Mouse (Mus musculus) frontal cortex, adult 2 months (tissue): ENCODE measurements around the gene Rplp2. TPM values are rescaled to one million over a fixed set of nuclear protein-coding genes. Genes with fewer than 3 reads are reported as not detected.

Source experiments
- DNase-seq, 2 experiments: peaks; one replicate each; pipeline ENCODE4 v3.0.0; 2022; ENCODE audit warnings: low spot score in 1 of 2; ENCODE audit errors: extremely low spot score in 1 of 2
- polyA plus RNA-seq: library from polyadenylated mRNA; depleted of rRNA; stranded (reverse); fragments of >200 nt; gene quantifications from 2 replicates; pipeline ENCODE4 v1.2.3, GENCODE M21; 2012

The Rplp2 gene
- polyA plus RNA-seq, 1 experiment: 556 TPM

DNA sequence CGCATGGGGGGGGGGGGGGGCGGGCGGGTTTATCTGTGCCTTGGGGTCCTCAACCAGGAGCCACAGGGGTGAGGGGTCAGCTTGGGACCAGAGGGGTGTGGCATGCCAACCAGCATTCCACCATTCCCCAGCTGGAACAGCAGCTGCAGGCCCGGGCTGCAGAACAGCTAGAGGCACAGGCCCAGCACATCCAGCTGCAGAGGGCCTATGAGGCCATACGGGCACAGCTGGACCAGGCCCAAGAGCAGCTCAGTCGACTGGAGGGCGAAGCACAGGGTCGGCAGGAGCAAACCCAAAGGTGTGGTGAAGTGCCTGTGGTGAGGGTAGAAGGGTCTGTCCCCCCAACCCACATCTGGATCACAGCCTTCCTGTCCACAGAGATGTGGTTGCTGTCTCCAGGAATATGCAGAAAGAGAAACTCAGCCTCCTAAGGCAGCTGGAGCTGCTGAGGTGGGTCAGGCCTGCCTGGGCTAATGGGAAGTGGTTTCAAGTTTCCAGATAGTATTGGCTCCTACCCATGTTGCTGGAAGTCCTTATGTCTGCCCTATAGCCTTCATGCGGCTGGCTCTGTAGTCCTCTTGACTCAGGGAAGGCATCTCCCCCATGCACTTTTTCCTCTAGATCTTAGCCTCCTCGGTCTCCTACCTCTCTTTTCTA, 18.3 kb downstream of the Rplp2 start:
- no peak for DNase-seq

DNA sequence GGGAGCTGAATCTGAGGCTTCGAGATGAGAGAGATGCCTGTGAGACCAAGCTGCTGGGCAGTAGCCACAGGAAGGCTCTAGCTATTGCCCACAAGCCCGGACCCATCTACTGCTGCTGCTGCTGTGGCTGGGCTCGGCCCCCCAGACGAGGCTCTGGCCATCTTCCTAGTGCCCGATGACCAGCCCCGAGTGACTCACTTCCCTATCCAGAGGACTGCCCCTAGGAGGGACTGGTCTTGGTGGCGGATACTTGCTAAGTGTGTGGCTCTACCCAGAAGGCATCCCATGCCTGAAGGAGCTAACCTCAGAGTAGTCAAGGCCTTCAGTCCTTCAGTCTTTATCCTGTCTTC, 18.9 kb downstream of the Rplp2 start:
- DNase-seq: no peak

DNA sequence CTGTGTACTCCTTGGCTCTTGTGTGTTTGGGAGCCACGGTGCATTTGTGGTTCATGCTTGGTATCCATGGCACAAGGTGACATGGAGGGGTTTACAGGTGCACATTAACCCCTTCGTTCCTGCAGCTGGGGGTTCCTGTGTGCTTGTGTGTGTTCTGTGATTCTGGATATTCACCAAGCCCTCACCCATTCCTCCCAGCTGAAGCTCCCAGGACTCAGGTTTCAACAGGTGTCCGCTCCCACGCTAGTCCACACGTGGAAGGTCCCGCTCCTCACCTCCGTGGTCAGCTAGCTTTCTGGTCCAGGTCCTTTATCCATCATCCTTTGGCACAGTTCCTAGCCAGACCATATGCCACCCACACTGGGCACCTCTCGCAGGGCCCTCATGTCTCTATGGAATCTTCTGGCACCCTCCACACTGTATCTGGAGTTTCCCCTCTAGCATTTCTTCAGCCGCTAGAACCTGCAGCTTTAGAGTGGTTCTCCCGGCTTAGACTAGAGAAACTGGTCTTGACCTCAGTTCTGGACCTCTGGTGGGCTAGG, 19.5 kb downstream of the Rplp2 start:
- no peak for DNase-seq

DNA sequence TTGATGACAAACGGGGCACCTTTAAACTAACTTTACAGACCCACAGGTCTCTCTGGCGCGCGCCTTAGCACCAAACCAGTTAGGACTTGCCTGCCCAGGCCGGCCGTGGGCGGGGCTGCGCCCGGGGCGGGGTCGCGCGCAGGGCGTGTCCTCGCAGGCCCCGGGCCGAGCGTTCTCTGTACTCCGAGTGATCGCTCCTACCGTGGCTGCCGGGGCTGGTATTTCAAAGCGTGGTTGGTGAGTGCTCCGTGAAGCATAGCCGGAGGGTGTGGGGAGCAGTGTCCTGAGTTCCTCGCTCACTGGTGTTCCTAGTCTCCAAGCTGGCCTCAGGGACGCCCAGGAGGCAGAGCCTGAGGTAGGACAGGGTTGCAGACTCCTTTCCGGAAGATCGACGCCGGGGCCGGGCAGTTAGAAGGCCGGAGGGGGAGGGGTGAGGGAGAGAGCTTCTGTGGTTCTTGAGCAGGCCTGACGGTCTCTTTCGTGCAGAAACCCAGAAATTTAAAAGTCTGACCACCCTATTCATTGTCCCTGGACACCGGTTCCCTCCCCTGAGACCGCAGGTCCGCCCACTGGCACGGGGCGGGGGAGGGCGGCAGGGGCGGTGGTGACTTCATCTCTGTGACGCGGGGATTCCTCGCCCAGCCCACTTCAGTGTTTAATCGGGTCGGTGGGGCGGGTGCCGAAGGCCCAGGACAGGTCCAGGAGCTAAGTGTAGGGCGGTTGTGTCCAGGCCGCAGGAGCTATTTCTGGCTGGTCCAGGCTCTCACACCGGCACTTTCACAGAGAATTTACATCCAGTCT, 20.3 kb downstream of the Rplp2 start, which contains the start of gene Cd151:
Cd151 (plus strand) TSS at position 163 of the 801 bp plus-strand sequence.
- peak in 1 of 2 experiments; percentile 72 for DNase-seq

DNA sequence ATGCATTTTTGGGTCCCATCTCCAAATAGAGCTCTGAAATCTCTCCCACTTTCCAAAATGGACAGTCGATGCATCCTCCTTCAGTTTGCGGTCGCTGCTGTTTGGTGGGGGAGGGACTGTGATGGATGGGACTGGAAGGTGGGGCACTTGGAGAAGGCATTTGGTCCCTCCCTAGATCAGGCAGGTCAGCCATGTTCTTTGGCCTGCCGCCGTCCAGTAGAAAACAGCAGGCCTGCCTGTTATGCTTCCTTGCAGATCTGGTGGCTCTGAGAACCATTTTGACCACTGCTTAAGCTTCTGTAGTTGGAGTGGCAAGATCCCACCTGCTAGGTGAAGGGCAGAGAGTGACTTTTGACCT, 21.0 kb downstream of the Rplp2 start:
- no peak for DNase-seq

DNA sequence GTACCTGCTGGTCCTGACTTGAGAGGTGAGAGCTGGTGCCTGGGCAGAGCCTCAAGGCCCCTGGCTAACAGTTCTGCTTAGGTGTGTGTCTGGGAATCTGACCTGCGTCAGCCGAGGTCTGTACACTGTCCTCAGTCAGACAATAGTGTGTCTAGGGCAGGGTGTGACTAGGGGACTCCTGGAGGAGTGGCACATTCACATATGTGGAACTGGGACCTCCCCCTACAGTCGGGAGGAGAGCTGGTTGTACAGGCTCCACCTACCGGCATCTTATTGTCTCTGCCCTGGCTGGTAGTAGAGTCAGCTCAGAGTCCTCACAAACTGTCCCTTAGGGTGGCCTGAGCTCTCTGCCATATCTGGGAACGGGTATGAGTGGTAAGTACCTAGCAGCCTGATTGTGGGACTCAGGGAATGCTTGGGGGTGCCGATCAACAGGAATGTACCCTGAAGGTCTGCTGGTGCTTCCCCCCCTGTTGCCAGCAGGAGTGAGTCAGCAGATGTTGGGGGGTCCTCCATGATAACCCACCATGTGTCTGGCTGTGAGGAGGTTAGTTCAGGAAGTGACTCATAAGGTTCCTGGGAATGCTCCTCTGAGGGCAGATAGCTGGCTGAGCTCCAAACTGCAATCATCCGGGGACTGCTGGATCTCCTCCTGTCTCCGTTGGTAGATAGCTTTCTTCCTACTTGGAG, 21.5 kb downstream of the Rplp2 start:
- peak in 1 of 2 experiments; percentile 70 for DNase-seq

DNA sequence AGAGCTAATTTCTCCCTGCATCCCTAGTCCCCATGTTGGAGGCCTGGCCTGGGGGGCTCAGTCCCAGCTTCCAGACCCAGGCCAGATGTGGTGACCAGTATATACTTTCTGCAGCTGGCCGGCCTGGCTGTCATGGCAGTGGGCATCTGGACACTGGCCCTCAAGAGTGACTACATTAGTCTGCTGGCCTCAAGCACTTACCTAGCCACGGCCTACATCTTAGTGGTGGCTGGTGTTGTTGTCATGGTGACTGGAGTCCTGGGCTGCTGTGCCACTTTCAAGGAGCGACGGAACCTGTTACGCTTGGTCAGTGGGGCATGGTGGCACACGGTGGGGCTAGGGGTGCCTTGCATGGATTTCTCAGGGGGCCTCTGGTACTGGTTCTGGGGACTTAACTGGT, 22.2 kb downstream of the Rplp2 start:
- DNase-seq: no peak

DNA sequence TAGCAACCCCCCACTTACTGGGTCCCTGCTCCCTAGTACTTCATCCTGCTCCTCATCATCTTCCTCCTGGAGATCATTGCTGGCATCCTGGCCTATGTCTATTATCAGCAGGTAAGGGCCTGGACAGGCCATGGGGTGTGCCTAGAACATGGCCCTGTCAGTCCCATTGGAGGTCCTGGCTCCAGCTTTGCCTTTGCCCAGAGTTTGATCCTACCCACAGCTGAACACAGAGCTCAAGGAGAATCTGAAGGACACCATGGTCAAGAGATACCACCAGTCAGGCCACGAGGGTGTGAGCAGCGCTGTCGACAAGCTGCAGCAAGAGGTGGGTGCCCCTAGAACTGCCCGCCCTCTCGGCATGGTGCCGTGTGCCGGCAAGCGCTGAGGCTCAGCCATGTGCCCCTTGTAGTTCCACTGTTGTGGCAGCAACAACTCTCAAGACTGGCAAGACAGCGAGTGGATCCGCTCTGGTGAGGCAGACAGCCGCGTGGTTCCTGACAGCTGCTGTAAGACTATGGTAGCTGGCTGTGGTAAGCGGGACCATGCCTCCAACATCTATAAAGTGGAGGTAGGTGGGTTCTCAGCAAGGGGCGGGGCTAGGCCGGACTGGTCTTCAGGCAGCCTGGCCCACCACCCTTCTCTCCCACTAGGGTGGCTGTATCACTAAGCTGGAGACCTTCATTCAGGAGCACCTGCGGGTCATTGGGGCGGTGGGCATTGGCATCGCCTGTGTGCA, 22.9 kb downstream of the Rplp2 start:
- DNase-seq: no peak

DNA sequence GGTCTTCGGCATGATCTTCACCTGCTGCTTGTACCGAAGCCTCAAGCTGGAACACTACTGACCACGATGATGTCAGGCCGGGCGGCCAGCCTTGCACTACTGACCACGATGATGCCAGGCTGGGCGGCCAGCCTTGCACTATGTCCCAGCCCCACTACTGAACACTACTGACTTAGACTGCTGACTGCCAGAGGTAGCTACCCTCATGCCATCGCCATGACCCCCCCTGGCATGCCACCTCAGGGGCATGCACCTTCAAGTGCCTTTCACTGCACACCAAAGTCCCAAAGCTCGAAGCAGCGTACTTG, 23.4 kb downstream of the Rplp2 start:
- DNase-seq: no peak

DNA sequence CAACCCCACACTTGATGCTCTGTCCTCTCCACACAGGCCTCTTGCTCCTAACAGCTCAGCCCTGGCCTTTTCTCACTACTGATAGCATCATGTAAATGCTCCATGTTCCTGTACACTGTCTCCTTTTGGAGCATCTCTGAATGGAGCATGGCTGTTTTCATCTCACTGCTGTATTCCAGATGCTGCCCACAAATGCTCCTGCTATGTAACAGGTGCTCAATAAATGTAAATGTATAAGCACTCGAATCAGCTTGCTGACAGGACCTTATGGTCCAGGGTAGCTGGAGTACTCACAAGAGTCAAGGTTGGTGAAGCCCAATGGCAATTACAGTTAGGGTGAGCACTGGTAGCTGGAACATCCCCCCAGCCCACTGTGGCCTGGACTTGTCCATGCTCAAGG, 24.1 kb downstream of the Rplp2 start:
- DNase-seq: no peak

DNA sequence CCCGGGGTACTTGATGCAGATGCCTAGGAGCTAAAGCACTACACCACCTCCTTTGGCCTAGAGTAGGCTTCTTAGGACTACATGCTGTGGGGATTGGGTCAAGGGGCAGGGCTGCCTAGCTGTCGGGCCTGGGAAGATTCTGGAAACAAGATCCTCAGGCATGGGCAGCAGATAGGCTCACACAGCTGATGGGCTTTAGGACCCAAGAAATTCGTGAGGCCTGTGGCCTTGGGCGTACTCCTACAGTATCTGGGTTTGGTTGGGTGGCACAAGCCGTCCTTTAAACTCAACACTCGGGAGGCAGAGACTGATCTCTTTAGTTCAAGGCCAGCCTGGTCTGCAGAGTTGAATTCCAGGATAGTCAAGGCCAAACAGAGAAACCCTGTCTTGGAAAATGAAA, 25.1 kb downstream of the Rplp2 start:
- no peak for DNase-seq

DNA sequence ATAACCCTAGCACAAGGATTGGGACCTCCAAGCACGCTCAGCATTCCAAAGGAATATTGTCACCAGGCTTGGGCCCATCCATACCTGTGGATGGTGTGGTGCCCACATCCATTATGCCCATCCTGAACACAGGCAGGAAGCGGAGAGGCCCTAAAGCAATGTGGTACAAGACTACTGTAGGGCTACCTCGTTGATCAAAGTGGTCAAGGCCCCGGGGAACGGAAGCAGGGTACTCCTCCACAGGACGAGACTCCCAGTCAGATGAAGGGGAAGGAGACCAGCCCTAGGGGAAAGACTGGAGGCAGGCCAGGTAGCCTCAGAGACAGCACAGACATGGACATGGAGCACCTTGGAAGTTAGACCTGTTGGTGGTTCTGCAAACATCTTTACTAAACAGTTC, 25.6 kb downstream of the Rplp2 start:
- no peak for DNase-seq

DNA sequence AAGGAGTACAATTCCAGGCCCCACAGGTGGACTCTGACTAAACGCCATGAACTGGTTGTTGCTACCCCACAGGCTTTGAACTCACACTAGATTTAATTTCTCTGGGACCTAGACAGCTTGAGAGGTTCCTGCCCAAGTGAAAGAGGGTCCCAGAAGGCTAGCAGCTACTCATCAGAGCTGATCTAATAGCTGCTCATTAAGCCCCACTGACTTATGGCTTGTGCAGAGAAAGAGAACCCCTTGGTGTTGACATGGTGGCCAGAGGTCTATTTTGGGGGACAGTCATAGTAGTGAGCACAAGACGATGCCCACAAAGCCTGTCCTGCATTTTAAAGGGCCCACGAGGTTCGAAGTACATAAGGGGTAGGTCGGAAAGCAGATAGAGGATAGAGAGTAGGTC, 27.0 kb downstream of the Rplp2 start:
- no peak for DNase-seq

DNA sequence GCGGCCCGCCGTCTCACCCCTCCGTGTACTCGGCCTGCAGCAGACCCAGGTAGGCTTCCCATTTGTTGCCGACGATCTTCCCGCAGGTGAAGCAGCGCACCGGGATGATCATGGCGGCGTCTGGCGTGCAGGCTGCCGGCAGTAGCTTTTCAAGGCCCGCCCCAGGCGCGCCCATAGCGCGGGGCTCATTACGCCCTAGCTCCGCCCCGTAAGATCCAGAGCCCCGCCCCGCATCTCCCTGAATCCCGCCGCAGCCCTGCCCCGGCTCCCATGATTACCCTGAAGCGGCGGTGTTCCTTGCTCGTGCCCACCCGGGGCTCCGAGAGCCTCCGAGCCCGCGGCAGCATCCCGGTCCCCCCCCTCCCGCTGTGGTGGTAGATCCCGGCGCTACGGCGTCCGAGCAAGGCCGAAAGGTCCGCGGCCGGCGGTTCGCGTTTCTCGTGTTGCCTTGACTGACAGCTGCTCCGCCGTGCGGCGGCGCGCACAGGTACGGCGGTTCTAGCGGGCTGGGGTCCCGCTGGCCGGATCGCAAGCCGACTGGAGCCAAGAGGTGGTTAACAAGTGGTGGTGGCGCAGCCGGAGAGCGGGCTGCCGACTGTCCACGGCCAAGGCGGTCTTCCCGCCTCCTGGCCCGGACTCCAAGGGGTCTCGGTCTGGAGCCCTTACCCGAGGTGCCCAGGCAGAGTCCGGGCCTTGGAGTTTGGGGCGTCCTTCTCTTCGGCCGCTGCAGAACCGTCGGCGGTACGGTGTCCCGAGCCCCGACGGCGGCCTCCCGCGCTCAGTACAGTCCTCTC, 28.0 kb downstream of the Rplp2 start, which contains the start of the genes Polr2l and Tspan4:
Polr2l (minus strand) TSS at position 122 of the 794 bp plus-strand sequence.
Tspan4 (plus strand) TSS at position 230 of the 794 bp plus-strand sequence.
- peak in 1 of 2 experiments; percentile 81 for DNase-seq

DNA sequence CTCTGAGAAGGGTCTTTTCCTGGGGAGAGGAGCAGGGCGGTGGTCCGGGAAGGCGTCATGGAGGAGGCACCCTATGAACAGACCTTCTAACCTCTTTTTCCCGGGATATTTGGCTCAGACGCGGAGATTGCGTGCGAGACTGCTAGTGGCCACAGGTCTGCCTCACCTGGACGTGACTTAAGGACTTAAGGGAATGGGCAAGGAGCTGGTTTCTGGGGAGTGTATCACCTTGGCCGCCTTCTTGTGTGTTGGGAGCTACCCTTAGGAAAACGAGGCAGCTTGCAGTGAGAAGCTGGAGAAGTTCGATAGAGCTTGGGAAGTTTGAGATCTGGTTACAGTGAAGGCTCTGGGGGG, 28.6 kb downstream of the Rplp2 start:
- no peak for DNase-seq

DNA sequence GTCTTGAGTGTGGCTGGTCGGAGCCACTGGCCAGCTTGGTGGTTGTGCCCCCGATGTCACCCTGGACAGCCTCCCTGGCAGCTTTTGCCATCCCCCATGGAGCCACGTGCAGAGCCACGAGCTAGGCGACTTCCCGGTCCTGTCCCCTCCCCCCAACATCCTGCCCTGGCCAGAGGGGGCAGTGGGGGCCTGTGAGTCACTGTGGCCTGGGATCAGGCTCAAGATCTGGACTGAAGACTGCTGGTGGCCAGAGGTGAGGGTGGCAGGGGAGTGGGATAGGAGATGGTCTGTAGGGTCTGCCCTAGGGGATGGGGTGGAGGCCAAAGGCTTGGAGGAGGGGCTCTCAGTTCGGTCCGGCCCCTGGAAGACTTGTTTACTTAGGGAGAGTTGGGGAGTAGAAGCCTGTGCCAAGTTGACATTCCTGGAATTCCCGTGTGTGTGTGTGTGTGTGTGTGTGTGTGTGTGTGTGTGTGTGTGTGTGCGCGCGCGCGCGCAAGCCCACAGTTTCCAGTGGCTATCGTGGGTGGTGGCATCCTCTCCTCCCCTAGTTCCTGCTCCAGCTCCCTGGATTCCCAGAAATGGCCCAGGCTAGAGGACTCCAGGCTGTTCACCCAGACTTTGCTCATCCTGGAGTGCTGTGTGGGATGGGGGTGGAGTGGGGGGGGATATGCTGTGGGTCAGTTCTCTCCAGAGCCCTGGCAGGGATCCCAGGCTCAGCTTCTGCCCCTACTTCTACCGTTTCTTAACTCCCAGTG, 29.2 kb downstream of the Rplp2 start:
- peak in 1 of 2 experiments; percentile 55 for DNase-seq

DNA sequence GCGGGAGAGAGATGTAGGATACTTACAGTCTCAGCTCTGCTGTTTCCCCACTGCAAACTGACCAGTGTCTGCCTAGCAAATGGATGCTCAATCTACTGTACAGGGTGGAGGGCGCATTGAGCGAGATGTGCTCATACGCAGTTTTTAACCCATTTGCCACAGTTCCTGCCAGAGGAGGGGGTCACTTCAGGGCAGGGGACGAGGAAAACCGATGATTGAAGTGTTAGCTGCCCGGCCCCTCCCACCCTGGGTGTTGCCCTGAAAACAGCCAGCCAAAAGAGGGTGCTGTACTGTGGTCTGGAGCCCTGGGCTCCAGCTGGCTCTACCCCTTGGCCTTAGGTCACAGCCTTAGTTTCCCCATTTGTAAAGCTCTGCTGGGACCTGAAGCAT, 29.8 kb downstream of the Rplp2 start:
- DNase-seq: no peak

DNA sequence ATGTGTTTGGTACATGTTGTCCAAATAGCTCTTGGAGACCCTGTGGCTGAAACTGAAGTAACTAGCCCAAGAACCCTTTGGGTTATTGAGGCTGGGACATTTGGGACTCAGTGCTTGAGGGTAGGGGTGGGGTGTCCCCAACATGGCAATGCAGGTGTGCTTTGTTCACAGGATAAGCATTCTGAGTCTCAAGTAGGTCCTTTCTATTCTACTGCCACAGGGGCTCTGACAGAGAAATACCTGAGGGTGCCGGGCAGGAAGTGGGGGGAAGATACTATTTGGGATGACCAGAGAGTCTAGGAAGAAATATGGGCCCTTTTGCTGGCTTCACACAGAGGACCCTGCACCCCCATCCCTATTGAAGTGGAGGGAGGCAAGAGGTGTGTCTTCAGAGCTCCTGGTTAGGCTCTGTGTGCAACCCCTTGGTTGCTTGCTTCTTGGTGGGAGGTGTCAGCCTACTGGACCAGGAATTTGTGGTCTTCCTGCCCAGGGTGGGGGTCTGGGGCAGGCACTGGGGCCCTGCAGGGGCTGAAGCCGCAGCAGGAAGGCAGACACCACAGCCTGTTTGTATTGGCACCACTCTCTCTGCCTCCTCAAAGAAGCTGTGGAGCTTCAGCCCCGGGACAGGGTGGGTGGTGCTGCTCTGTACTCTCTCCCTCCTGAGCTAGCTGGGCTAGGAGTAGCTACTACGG, 30.6 kb downstream of the Rplp2 start:
- DNase-seq: no peak

DNA sequence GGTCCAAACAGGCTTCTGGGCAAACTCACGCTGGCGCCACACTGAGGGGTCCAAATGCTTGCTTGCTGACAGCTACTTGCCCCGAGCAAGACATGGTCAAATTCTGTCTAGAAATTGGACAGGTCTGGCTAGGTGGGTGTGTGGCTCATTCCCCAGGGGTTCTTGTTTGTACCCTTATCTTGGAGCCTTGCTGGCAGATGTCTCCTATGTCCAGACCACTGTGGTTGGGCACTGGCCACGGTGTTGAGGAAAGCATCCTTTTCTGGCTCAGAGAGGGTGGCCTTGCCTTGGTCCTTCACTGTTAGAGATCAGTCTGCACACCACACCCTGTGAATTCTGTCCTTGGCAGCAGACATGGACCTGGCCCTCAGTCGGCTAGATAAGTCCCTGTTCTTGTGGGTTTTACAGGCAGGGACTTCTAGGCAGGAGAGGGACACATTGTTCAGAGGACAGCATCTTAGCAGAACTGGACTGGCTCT, 31.1 kb downstream of the Rplp2 start:
- DNase-seq: no peak
